Mouse (Mus musculus) erythroblast, embryonic 14.5 days (primary cell): Measurements from ENCODE around the gene Clmp. TPM values are rescaled to one million over a fixed set of nuclear protein-coding genes. Genes with fewer than 3 reads are reported as not detected.

Experiments
- H3K27me3 ChIP-seq: 2 replicates; pipeline ENCODE4 v1.6.1; 2012; ENCODE audit warnings: inconsistent platforms; ENCODE audit not compliant: control insufficient read depth
- H3K36me3 ChIP-seq: 2 replicates; pipeline ENCODE4 v1.6.1; 2012; ENCODE audit warnings: mild to moderate bottlenecking, inconsistent platforms; ENCODE audit not compliant: control insufficient read depth
- H3K4me1 ChIP-seq: 2 replicates; pipeline ENCODE4 v1.6.1; 2012; ENCODE audit warnings: inconsistent platforms; ENCODE audit not compliant: control insufficient read depth
- H3K4me3 ChIP-seq: replicated peaks from 2 replicates; pipeline ENCODE3; 2012; ENCODE audit warnings: moderate library complexity, mild to moderate bottlenecking, inconsistent platforms
- H3K9me3 ChIP-seq: 2 replicates; pipeline ENCODE4 v1.6.1; 2012; ENCODE audit warnings: low read length, inconsistent platforms, mixed read lengths; ENCODE audit not compliant: control insufficient read depth
- GATA1 ChIP-seq: IDR thresholded peaks from 2 replicates; pipeline ENCODE4 v1.6.1; 2012; ENCODE audit warnings: low read length, inconsistent platforms, mixed read lengths
- TAL1 ChIP-seq: IDR thresholded peaks from 3 replicates; pipeline ENCODE4 v1.6.1; 2012; ENCODE audit warnings: low read length, inconsistent platforms, mixed read lengths
- polyA plus RNA-seq: library from polyadenylated mRNA; stranded (reverse); fragments of >175 nt; gene quantifications from 2 replicates; pipeline ENCODE4 v1.2.3, GENCODE M21; 2012

Clmp gene
- polyA plus RNA-seq, 1 experiment = not detected

GRCm38 (mm10) chr9:40649983-40650382 lies 35.8 kb upstream of the Clmp start:
- no peaks in the 10 kb centered on the region for H3K9me3 ChIP-seq
- H3K27me3 ChIP-seq = no peaks in the 10 kb centered on the region
- H3K4me1 ChIP-seq = no peaks in the 10 kb centered on the region
- no peak for TF ChIP-seq GATA1
- TF ChIP-seq TAL1 = no peak
- H3K4me3 ChIP-seq = no peak overlapping the region
- H3K36me3 ChIP-seq = no peaks in the 10 kb centered on the region

GRCm38 (mm10) chr9:40651239-40651859 lies 34.4 kb upstream of the Clmp start:
- TF ChIP-seq GATA1 (no peak), TAL1 (no peak)

GRCm38 (mm10) chr9:40652757-40653156 lies 33.0 kb upstream of the Clmp start:
- Histone ChIP-seq H3K9me3 (no peaks in the 10 kb centered on the region), H3K36me3 (no peaks in the 10 kb centered on the region), H3K4me1 (no peaks in the 10 kb centered on the region), H3K4me3 (no peak overlapping the region), H3K27me3 (no peaks in the 10 kb centered on the region)
- TF ChIP-seq TAL1 = no peak

More at GRCm38 (mm10) chr9:40651239-40651859, 34.4 kb upstream of the Clmp start:
- H3K4me1 ChIP-seq = no peaks in the 10 kb centered on the region
- H3K36me3 ChIP-seq = no peaks in the 10 kb centered on the region
- H3K27me3 ChIP-seq = no peaks in the 10 kb centered on the region
- no peaks in the 10 kb centered on the region for H3K9me3 ChIP-seq
- H3K4me3 ChIP-seq = no peak overlapping the region

GRCm38 (mm10) chr9:40666190-40666803 lies 19.5 kb upstream of the Clmp start:
- TF ChIP-seq TAL1 (no peak), GATA1 (no peak)
- Histone ChIP-seq H3K4me3 (no peak overlapping the region), H3K36me3 (no peaks in the 10 kb centered on the region), H3K4me1 (no peaks in the 10 kb centered on the region), H3K9me3 (no peaks in the 10 kb centered on the region), H3K27me3 (no peaks in the 10 kb centered on the region)

- Histone ChIP-seq H3K27me3 (no peaks in the 10 kb centered on the region), H3K4me1 (no peaks in the 10 kb centered on the region), H3K4me3 (no peak within 1 kb of the TSS), H3K36me3 (no peaks in the 10 kb centered on the region), H3K9me3 (no peaks in the 10 kb centered on the region)
- TF ChIP-seq GATA1 (no peak), TAL1 (no peak)
These were observed 15.4 kb upstream of the Clmp start, which contains the start of gene Gm21915 for GRCm38 (mm10) chr9:40670313-40670712. Gene Gm21915 (plus strand): TSS chr9:40670613.

GRCm38 (mm10) chr9:40671323-40671930 lies 14.3 kb upstream of the Clmp start:
- Histone ChIP-seq H3K27me3 (no peaks in the 10 kb centered on the region), H3K36me3 (no peaks in the 10 kb centered on the region), H3K4me3 (no peak overlapping the region), H3K4me1 (no peaks in the 10 kb centered on the region), H3K9me3 (no peaks in the 10 kb centered on the region)
- TF ChIP-seq TAL1 = no peak
- no peak for TF ChIP-seq GATA1

GRCm38 (mm10) chr9:40675203-40675958 lies 10.4 kb upstream of the Clmp start:
- Histone ChIP-seq H3K9me3 (no peaks in the 10 kb centered on the region), H3K4me1 (no peaks in the 10 kb centered on the region), H3K36me3 (no peaks in the 10 kb centered on the region), H3K4me3 (no peak overlapping the region), H3K27me3 (no peaks in the 10 kb centered on the region)
- no peak for TF ChIP-seq TAL1
- no peak for TF ChIP-seq GATA1

- no peaks in the 10 kb centered on the region for H3K9me3 ChIP-seq
- H3K4me3 ChIP-seq = no peak overlapping the region
- no peaks in the 10 kb centered on the region for H3K36me3 ChIP-seq
- no peaks in the 10 kb centered on the region for H3K27me3 ChIP-seq
- TF ChIP-seq GATA1 (no peak), TAL1 (no peak)
- H3K4me1 ChIP-seq = no peaks in the 10 kb centered on the region
These were observed 7.1 kb upstream of the Clmp start for GRCm38 (mm10) chr9:40678653-40679052.

- Histone ChIP-seq H3K36me3 (no peaks in the 10 kb centered on the region), H3K4me3 (peak overlapping the region; percentile 24), H3K9me3 (no peaks in the 10 kb centered on the region), H3K4me1 (no peaks in the 10 kb centered on the region), H3K27me3 (peaks cover 17% of the 10 kb centered on the region)
- TF ChIP-seq TAL1 (no peak), GATA1 (no peak)
These were observed 698 bp downstream of the Clmp start for GRCm38 (mm10) chr9:40686421-40686899.
